Mouse (Mus musculus) brain, embryonic 14.5 days (tissue): ENCODE measurements around the gene Mroh3.

Experiments used
- CTCF ChIP-seq: fragments of 200-500 bp; IDR thresholded peaks from 2 replicates; pipeline ENCODE4 v1.5.1; 2012; ENCODE audit warnings: inconsistent platforms, mild to moderate bottlenecking, moderate library complexity, borderline replicate concordance; ENCODE audit not compliant: insufficient read depth, insufficient read length; ENCODE audit errors: extremely low read depth
- POLR2A ChIP-seq: fragments of 200-500 bp; IDR thresholded peaks from 2 replicates; pipeline ENCODE4 v1.6.1; 2012; ENCODE audit warnings: mild to moderate bottlenecking, inconsistent platforms, borderline replicate concordance; ENCODE audit not compliant: poor library complexity, insufficient read depth, insufficient read length, severe bottlenecking; ENCODE audit errors: extremely low read depth

- TF ChIP-seq POLR2A = no peak
- TF ChIP-seq CTCF = no peak
Measured at GRCm38 (mm10) chr1:136141176-136141950, 71.3 kb downstream of the Mroh3 start.
